Mouse (Mus musculus) erythroid progenitor cell, adult 5-6 weeks (primary cell): ENCODE results near the gene N4bp1. TPM values are rescaled to one million over a fixed set of nuclear protein-coding genes. Genes with fewer than 3 reads are reported as not detected.

Experiments
- ATAC-seq: replicated peaks from 2 replicates; pipeline ENCODE4 v1.8.0; 2016; ENCODE audit warnings: moderate number of reproducible peaks, mild to moderate bottlenecking, moderate TSS enrichment, inconsistent platforms; ENCODE audit not compliant: poor library complexity, low FRiP score, severe bottlenecking
- total RNA-seq, 2 experiments: library from RNA; stranded (forward) in 1 of 2; stranded (reverse) in 1 of 2; fragments of 150-400 nt in 1 of 2; fragments of 186-747, 209-891 nt in 1 of 2; gene quantifications; 2 replicates each; pipeline versions ENCODE4 v1.2.3 to v1.2.4; 2015 to 2017; ENCODE audit warnings: low replicate concordance in 2 of 2

Gene N4bp1
- total RNA-seq (2015; ENCODE audit: low replicate concordance) (3.8 and 6.8 TPM in 2 replicates), total RNA-seq (2017; ENCODE audit: low replicate concordance) (3.6 and 7.3 TPM in 2 replicates)

DNA sequence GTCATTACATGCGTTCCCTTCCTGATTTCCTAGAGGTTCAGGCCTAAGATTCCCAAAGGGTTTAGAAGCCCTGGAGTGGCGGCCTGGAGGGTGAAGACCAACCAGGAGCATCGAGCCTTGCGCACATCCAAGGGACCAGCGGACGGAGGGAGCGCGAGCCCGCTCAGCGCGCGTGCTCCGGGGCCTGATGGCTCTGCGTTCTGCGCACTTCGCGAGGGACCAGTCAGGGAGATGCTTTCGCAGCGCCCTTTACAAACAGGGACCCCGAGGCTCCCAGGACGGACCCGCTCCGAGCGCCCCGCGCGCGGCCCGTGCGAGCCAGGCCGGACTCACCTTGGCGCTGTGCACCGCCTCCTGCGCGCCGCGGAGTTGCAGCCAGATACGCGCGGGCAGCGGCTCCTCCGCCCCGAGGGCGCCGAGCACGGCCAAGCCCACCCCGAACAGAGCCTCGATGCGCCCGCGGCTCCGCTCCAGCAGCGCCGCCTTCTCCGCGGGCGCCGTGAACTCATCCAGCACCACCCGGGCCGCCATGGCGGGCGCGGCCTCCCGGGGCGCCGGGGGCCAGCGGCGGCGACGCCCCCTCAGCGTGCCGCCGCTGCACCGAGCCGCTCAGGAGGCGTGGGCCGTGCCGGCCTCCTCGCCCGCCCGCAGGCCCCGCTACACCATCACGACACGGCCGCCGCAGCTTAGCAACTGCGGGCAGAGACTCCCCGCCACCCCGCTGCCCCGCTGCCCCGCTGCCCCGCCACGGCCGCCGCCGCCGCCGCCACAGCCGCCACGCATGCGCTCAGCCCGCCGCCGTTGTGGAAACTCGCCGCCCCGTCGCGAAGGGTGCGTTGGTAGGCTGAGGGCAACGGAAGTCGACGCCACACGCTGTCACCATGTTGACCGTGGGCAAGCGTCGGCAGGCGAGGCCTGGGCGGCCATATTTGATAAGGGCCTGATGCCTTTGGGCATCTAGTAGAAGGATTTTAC is at the start of gene N4bp1:
Gene N4bp1, minus strand, starts transcription at position 770 of the 975 bp plus-strand sequence.
- peak; percentile 96 for ATAC-seq

DNA sequence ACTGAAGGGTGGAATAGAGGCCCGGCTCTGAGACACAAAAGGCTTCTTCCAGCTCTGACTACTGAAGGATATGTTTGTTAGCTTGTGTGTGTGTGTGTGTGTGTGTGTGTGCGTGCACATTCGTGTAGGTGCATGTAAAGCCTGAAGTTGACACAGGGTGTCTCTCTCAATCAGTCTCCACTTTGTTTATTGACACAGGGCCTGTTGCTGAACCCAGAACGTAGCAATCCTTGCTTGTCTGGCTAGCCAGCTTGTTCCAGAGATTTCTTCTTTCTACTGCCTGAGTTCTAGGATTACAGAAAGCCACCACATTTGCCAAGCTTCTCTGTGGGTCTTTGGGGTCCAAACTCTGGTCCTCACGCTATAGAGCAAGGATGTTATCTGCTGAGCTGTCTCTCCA is 49.8 kb upstream of the N4bp1 start:
- ATAC-seq, result no peak

DNA sequence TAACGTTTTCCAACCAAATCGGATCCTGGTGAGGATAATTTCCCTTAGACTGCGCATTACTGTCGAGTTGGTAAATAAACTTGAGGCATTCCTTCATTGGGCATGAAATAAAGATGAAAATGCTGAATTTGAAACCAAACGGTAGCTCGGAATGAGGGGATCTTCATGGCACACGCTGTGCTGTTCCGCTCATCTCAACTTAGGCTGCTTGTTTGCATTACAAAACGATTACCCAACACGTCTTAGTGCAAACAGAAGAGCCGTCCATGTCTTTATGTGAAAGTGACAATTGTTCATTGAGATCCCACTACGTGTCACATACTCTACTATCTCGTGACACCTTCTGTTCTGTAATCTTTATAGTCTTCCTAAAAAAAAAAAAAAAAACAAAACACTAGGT is 49.3 kb upstream of the N4bp1 start:
- no peak for ATAC-seq

DNA sequence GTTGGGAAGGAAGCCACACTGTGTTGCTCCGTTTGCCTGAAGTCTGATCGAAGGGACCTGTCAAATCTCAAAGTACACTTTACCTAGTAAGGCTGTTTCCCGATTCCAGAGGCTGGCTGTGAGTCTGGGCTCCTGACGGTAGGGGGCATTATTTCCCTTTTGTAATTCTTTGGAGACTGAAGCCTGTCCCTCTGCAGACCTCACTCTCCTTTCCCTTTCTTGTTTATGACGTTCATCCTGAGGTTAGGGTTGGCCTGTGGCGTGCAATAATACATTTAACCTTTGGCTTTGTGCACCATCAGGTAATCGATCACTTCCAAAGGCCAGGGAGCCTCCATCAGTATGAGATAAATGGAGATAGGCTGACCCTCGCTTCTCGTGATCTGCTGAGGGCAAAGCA is 48.8 kb upstream of the N4bp1 start:
- ATAC-seq, result no peak

DNA sequence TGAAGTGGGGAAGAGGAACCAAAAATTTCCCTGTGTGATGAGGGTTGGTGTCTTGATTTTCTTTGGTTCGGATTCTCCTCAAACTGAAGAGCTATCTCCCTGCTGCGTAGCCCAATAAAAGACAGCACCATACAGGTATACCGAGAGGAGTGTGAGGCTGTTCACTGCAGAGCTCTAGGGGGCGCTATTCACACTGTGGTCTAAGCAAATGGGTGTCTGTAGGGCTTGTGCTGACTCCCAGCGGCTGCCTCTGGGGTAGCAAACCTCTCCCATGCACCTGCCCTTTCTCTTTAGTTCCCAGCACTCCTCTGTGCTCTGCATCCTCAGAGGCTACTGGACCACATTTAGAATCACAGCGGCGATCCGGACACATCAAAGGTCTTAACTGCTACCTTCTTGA is 41.2 kb upstream of the N4bp1 start:
- ATAC-seq, result no peak

DNA sequence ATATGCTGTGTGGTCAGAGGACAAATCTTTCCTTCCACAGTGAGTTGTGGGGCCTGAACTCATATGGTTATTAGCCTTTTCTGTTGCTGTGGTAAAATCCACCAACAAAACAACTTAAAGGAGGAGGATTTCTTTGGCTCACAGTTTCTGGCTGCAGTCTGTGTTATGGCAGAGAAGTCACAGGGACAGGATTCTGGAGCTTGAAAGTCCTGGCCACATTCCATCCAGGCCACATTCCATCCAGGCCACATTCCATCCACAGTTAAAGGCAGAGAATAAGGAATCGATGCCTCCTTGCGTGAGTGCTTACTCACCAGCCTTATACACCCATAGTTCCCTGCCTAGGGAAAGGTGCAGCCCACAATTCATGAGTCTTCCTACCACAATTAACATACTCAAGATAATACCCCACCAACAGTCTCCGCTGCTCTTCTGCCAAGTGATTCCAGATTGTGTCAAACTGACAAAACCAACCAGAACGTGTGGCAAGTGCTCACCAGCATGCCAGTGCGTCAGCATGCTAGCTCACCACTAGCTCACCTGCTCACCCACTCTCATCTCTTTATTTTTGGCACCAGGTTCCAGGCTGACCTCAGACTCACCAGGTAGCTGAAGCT is 38.3 kb upstream of the N4bp1 start:
- no peak for ATAC-seq

DNA sequence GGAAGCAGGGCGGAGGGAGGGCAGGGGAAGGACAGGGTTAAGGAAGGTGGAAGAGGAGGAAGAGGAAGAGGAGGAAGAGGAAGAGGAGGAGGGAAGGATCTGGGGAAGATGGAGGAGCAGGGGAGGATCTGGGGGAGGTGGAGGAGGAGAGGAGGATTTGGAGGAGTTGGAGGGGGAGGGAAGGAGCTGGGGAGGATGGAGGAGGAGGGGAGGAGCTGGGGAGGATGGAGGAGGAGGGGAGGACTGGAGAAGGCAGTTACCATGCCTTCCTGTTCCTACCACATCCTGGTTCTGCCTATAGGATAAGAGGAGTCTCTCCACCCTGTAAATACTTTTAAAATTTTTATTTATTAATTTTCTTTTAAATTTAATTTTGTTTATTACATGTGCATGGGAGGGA is 37.6 kb upstream of the N4bp1 start:
- ATAC-seq, result no peak

DNA sequence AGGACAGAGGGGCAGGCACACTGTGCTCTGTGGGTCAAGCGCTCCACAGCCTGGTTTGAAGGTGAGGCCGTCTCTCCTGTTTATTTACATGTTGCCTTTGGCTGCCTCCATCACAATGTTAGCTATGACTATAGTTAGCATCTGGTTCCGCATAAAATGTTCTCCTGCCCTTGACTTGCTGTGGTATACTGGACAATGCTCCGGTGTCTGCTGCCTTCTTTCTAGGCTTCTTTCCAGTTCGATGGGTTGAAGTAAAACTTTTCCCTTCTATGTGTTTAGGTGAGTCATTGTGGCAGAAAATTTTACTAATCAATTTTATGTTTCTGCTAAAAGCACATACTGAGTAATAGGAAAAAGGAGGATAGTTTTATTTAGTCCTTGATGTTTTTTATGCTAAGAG is 37.1 kb upstream of the N4bp1 start:
- no peak for ATAC-seq

DNA sequence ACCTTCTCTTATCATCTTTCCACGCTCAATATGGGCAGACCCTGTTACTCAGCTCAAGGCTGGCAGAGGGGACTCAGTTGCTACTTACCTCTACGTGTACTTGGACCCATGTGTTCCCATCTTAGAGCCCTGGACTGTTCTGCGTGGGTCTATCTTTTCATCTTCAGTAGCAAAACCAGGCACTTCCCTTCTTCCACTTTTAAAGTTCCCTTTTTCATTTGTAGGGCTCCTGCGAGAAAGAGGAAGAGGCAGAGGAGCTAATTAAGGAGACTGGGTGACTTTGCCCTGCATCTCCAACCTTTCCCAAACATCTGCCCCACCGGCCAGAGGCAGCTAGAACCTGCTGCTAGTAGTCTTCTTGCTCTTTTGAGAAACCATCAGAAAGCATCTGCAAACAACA is 35.9 kb upstream of the N4bp1 start:
- ATAC-seq, result no peak

DNA sequence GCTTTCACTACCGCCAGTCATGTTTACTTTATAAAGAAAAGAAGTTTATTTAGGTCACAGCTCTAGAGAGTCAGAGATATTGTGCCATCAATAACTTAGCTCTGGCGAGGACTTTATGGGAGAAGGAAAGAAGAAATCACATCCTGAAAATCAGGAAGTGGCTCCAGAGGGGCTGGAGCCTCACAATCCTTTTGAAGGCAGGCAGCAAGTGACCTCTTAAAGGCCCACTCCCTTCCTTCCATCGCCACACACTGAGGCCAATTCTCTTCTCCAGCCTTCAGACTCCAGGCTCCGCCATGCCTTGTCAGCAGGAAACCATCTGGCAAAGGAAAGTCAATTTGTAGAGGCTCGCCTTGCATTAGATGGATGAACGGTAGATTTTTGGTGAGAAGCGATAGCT is 35.4 kb upstream of the N4bp1 start:
- ATAC-seq, result no peak

DNA sequence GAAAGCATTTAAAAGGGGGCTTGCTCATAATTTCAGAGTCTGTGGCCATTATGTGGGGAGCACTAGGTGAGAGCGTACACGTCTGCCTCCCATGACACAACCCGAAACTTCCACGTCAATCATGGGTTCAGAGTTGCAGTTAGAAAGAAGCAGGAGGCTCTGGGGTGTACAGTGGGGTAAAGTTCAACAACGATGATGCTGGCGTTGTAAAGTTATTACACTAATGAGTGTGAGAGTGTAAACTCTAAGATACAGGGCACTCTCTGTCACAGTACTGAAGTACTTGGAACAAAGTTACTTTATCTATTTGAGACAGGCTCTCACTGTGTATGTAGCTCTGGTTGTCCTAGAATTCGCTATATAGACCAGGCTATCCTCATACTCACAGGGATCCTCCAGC is 35.0 kb upstream of the N4bp1 start:
- no peak for ATAC-seq

DNA sequence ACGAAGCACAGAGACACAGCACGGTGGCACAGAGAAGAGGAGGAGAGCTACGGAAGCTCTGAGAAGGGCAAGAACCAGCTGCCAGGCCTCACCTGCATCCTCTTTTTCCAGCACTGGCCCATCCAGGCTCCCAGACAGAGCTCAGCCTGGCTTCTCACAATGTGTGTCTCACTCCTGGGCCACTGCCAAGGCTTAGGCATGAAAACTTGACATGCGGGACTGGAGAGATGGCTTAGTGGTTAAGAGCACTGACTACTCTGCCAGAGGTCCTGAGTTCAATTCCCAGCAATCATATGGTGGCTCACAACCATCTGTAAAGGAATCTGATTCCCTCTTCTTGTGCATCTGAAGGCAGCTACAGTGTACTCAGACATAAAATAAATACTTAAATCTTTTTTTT is 34.2 kb upstream of the N4bp1 start:
- no peak for ATAC-seq

DNA sequence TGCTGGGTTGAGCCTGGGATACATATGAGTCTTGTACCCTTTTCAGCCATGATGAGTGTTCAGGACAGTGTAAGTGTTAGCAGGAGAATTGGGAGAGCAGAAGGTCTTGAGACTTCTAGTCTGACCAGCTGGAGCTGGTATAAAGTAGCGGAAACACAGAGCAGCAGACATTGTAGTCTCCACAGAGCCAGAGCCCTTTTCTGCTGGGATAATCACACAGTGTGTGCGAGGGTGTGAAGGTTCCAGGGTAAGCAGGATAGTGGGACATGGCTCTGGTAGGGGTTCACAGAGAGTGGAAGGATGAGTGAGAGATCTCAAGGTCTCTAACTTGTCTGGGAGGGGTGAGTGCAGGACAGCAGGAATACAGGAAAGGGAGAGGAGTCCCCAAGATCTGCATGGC is 33.0 kb upstream of the N4bp1 start:
- ATAC-seq, result no peak

DNA sequence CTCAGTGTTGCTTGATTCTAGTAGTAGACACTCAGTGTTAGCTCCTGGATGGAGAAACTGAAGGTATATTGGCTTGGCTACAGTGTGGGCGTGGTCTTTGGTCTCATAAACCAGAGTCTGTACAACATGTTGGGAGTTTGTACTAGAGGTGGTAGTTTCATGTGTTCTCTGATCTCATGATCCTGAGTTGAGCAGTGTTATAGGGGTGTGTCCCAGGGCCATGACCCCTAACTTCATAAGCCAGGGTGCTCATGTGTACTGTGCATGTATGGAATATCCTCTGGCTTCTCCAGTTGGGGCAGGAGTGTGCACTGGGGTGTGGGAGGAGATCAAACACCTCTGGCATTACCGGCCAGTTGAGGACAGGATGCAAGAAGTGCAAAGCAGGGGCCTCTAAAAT is 32.6 kb upstream of the N4bp1 start:
- no peak for ATAC-seq

DNA sequence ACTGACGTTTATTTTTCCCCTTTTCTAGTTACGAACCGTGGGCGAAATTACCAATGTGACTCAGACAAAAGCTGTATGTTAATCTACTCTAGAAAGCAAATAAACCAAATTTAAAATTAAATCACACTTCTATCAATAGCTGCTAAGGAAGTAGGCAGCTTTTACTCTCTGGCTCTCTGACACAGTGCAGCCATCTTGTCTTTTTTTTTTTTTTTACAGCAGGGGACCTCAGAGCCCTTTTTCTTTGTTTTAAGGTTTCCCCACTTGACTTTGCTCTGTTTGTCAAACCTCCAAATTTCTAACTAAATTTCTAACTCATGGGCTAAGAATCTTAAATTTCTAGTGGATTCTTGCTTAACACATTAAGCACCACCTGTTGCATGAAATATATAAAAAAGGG is 31.3 kb upstream of the N4bp1 start:
- ATAC-seq, result no peak

DNA sequence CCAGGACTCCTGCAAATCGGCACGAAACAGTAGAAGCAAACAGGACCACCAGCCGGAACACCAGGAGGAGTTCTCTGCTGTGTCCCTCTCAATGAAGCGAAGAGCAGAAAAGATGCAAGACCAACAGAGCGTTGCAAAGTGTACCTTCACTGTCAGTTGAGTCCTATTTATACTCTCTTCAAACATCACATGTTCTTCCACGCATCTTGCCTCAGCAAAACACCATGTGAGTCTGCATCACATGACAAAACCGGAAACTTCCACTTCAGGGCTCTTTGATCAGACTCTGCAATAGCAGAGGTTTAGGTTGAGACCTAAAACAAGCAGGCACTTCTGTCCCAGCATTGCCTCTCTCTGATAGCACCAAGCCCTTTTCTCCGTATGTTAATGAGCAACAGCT is 26.1 kb upstream of the N4bp1 start:
- ATAC-seq, result no peak

DNA sequence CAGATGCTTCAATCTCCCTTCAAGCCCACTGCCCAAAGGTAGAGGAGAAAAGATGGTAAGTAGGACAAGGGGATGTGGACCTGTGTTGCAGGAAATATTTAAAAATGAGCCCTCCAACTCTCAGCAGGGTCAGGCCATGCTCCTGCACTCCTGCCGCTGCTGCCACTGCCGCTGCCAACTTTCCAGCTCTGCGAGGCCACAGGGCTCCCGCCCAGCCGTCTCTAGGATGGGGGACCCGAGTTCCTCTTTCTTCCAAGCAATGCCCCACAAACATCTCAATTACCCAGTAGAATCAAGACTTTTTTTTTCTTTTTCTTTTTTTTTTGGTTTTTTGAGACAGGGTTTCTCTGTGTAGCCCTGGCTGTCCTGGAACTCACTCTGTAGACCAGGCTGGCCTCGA is 25.2 kb upstream of the N4bp1 start:
- no peak for ATAC-seq

DNA sequence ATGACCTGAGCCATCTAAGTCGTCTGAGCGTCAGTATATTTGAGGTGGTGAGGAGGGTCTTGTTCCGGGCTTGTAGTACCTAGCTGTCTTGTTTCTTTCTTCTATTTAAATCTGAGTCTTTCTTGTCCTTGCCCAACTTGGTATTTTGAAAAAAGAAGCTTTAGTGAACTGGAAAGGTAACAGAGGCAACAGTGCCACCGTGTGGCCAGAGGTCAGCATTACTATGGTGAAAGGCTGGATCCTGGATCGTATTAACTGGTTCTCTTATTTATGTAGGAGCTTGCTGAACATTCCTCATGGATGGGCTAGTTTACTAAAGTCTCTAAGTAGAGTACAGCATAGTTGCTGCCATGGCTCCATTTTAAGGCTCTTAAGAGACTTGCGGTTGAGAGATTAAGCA is 23.5 kb upstream of the N4bp1 start:
- ATAC-seq, result peak; percentile 57

DNA sequence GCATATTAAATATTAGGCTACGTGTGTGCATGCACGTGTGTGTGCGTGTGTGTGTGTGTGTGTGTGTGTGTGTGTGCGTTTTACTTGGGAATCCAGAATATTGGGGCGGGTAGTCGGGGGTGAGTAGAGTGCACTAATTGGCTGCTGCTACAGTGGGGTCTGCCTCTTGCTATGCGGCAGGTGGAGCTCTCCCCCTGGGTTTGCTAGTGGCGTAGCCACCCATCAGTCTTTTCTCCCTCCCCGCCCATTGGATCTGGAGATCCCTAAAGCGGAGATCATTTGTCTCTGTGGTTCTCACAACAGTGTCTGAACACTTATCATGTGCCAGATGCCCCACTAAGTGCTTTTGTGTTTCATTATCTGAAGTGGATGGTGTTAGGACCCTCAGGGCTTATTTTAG is 19.9 kb upstream of the N4bp1 start:
- no peak for ATAC-seq

DNA sequence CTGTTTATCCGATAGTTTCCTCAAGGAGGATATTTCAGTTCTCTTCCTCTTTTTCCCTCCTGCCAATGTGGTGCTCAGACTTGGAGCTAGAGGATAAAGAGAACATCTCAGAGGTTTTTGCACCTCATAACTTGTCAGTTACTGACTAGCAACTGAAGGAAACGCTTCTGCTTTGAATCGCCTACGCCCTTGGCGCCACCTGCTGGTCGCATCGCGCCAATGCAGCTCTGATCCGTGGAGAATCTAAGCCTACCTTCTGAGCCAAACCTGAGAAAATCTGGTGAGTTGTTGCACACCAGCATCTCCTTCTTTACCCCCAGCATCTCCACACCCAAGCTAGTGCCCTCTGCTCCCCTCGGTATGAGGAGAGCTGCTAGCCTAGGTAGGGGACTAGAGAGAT is 18.0 kb upstream of the N4bp1 start:
- peak; percentile 59; the same call in 1 of the 2 replicates for ATAC-seq

DNA sequence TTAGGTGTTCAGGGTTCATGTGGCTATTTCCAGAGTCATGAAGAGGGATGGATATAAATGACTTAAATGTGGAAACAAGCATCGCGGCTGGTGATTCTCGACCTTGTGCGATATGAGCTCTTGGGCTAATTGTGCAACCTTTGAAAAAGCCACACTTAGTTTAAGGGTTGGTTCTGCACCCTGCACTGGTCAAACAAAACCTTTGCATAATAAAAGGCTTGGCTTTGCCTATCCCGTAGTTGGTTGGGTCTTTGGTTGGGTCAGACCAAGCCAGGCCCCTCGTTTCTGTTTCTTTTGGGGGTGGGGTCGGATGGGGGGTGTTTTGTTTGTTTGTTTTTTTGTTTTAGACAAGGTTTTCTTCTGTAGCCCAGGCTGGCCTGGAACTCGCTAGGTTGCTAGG is 17.6 kb upstream of the N4bp1 start:
- no peak for ATAC-seq
